Mouse (Mus musculus): ENCODE data around the gene Rln1. TPM values are rescaled to one million over a fixed set of nuclear protein-coding genes. Genes with fewer than 3 reads are reported as not detected.

The Rln1 gene
- polyA plus RNA-seq, 1 experiment = not detected

DNA sequence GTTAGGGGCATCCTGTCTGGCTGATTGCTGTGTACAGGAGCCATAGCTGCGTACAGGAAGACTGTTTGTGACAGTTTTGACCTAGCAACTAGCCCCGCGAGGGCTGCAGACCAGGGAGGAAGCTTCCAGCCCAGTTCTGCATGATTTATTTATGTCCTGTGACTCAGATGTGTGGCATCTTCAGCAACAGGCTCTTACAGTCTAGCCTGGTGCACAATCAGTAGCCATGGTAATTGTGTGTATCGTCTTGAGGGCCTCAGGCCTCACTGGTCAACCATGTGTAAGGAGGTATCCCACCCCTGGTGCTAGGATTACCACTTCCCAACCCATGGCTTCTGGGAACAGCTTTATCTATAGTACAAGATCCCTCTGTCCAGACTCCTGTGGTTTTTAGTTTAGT is 41.9 kb downstream of the Rln1 start:
- no peak overlapping the region for H3K4me3 ChIP-seq (ENCODE audit: insufficient read depth, low read depth, low read length)

GRCm38 (mm10) chr19:29291532-29291931 is 42.9 kb downstream of the Rln1 start:
- 84% methylated on average over 14 of the region's 14 CpGs for WGBS
- Histone ChIP-seq H3K4me1 (ENCODE audit: control insufficient read depth, insufficient read depth, low read length) (peaks cover 7% of the 10 kb centered on the region), H3K27ac (ENCODE audit: insufficient read depth, low read depth, low read length) (no peak overlapping the region), H3K4me3 (ENCODE audit: insufficient read depth, low read depth, low read length) (no peak overlapping the region)
- TF ChIP-seq CTCF (IDR thresholded peaks at IDR 0.05; ENCODE audit: insufficient read depth, low read depth, low read length) (no peak), POLR2A (IDR thresholded peaks at IDR 0.05; ENCODE audit: insufficient read depth, low read depth, low read length) (no peak)

More for the DNA sequence above, 41.9 kb downstream of the Rln1 start:
- 69% methylated on average over 4 of the region's 4 CpGs for WGBS
- Histone ChIP-seq H3K27ac (ENCODE audit: insufficient read depth, low read depth, low read length) (no peak overlapping the region), H3K4me1 (ENCODE audit: control insufficient read depth, insufficient read depth, low read length) (peaks cover 5% of the 10 kb centered on the region)
- TF ChIP-seq CTCF (IDR thresholded peaks at IDR 0.05; ENCODE audit: insufficient read depth, low read depth, low read length) (no peak), POLR2A (IDR thresholded peaks at IDR 0.05; ENCODE audit: insufficient read depth, low read depth, low read length) (no peak)

DNA sequence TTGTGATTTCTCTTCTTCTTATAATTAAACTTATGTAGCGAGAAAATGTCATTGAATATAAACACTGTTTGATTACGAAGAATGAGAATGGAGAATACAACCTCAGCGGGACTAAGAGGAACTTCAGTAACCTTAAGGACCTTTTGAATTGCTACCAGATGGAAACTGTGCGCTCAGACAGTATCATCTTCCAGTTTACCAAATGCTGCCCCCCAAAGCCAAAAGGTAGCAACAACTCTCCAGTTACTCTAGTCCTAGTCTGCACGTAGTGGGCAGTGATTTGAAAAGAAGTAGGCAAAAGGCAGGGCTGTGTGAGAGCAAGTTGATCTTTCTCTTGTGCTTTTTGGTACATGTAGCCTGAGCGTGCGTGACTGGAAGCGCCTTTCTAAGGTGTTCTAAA is 46.6 kb downstream of the Rln1 start:
- H3K4me3 ChIP-seq (ENCODE audit: insufficient read depth, low read depth, low read length) = no peak overlapping the region
- 72% methylated on average over 8 of the region's 8 CpGs for WGBS
- no peak overlapping the region for H3K27ac ChIP-seq (ENCODE audit: insufficient read depth, low read depth, low read length)
- TF ChIP-seq POLR2A (IDR thresholded peaks at IDR 0.05; ENCODE audit: insufficient read depth, low read depth, low read length) = no peak
- TF ChIP-seq CTCF (IDR thresholded peaks at IDR 0.05; ENCODE audit: insufficient read depth, low read depth, low read length) = no peak
- H3K4me1 ChIP-seq (ENCODE audit: control insufficient read depth, insufficient read depth, low read length) = peaks cover 11% of the 10 kb centered on the region

DNA sequence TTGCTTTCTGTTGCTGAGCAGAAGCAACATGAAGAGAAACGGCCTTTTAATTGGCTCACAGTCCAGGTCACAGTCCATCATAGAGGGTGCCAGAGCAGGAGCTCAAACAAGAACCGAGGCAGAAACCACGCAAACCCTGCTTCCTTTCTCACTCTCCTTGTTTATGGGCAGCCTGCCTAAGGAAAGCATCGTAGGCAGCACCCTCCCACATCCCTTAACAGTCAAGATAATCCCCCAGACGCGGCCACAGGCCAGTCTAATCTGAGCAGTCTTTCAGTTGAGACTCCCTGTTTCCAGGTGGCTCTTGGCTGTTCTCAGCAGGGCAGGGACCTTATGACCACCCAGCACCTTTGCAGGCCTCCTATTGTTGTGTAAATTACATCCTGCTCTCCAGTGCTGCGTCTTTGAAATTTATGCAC is 49.0 kb downstream of the Rln1 start:
- no peak overlapping the region for H3K27ac ChIP-seq (ENCODE audit: insufficient read depth, low read depth, low read length)
- peaks cover 6% of the 10 kb centered on the region; the same call in 1 of the 2 replicates for H3K4me1 ChIP-seq (ENCODE audit: control insufficient read depth, insufficient read depth, low read length)
- H3K4me3 ChIP-seq (ENCODE audit: insufficient read depth, low read depth, low read length) = no peak overlapping the region
- 23% methylated on average over 7 of the region's 7 CpGs for whole genome bisulfite sequencing
- TF ChIP-seq POLR2A (IDR thresholded peaks at IDR 0.05; ENCODE audit: insufficient read depth, low read depth, low read length) (no peak), CTCF (IDR thresholded peaks at IDR 0.05; ENCODE audit: insufficient read depth, low read depth, low read length) (no peak)

Other genes with a start within 250 kb of the Rln1 start
- gene Rcl1, start 233.3 kb downstream of the Rln1 start, polyA plus RNA-seq (2012; ENCODE audit: insufficient read depth, insufficient read length, low replicate concordance, missing spikeins) = not detected in 2 replicates
- not detected in 2 replicates for gene Jak2, start 82.8 kb downstream of the Rln1 start, polyA plus RNA-seq (2012; ENCODE audit: insufficient read depth, insufficient read length, low replicate concordance, missing spikeins)
- not detected in 2 replicates for gene Insl6, start 9.3 kb downstream of the Rln1 start, polyA plus RNA-seq (2012; ENCODE audit: insufficient read depth, insufficient read length, low replicate concordance, missing spikeins)
- not detected in 2 replicates for gene Plgrkt, start 32.7 kb upstream of the Rln1 start, polyA plus RNA-seq (2012; ENCODE audit: insufficient read depth, insufficient read length, low replicate concordance, missing spikeins)
- gene Cd274, start 32.8 kb upstream of the Rln1 start, polyA plus RNA-seq (2012; ENCODE audit: insufficient read depth, insufficient read length, low replicate concordance, missing spikeins) = not detected in 2 replicates
- gene Pdcd1lg2, start 76.2 kb upstream of the Rln1 start, polyA plus RNA-seq (2012; ENCODE audit: insufficient read depth, insufficient read length, low replicate concordance, missing spikeins) = not detected in 2 replicates
- not detected in 2 replicates for gene Ric1, start 187.6 kb upstream of the Rln1 start, polyA plus RNA-seq (2012; ENCODE audit: insufficient read depth, insufficient read length, low replicate concordance, missing spikeins)

All from olfactory bulb, adult 2 months (tissue).